9 mouse cellular contexts compared by ENCODE assay signal in the genomic region with DNA sequence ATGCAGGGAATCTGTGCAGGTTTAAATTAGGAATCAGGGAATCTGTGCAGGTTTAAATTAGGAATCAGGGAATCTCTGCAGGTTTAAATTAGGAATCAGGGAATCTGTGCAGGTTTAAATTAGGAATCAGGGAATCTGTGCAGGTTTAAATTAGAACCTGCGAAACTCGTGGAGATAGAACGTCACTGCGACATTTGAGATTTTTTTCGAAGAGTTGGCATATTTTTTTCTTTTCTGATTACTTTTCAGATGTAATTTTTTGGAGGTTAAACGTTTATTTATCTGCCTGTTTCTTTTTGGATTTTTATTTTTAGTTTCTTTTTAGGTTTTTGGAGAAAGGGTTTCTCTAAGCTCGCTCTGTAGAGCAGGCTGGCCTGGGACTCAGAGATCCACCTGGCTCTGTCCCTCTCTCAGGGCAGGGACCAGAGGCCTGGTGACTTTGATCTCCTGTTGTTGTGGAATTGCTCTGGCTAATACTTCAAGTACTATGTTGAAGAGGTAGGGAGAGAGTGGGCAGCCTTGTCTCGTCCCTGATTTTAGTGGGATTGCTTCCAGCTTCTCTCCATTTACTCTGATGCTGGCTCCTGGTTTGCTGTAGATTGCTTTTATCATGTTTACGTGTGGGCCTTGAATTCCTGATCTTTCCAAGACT. TPM values are rescaled to one million over a fixed set of nuclear protein-coding genes. Genes with fewer than 3 reads are reported as not detected.
DNase-seq lines count a peak whose midpoint lies in the region.
"Not testable (repeated sequence)": the region's sequence is repeated elsewhere in the genome, so short reads cannot be mapped to it uniquely, and the experiment has no call there.
"Had no signal": no experiment of that assay in that cellular context is flagged by ENCODE, and none has a peak within 500 bp of the region (broad histone marks: within the 10 kb centered on the region; RNA-seq: fewer than 3 reads in every experiment).

No protein-coding gene starts in this region.

- not testable (repeated sequence) for H3K9me3 ChIP-seq in ES-E14 (ENCODE audit: control insufficient read depth, insufficient read depth, low read depth, low read length)

- DNase-seq in ES-E14 (ENCODE audit: low read depth, low spot score), result peak; percentile 75
- peak; percentile 41 to 54 for DNase-seq in cerebellum, postnatal 25 days
- peak; percentile 33 to 39 for DNase-seq in frontal cortex, postnatal 14 days (ENCODE audit: low spot score in 2 of 2)
- DNase-seq in induced T-regulatory cell, adult 2 months (ENCODE audit: low read depth), result peak; percentile 56
- DNase-seq in left cerebral cortex, adult 11 months (ENCODE audit: low spot score), result peak; percentile 50
- DNase-seq in lung, postnatal 4 days, result peak; percentile 42 to 55
- peak; percentile 19 for DNase-seq in retina, postnatal 1 day
- DNase-seq in thymus, postnatal 4 days, result peak; percentile 34

- in situ Hi-C loops in ES-E14 (cut with MboI; ENCODE audit: low sequenced_read_pairs in 2 of 2, unreplicated experiment in 2 of 2), result not testable (repeated sequence)

- H3K36me3 ChIP-seq in ES-E14 (ENCODE audit: control insufficient read depth, insufficient read depth, low read length, poor library complexity, severe bottlenecking), result peaks cover 24% of the 10 kb centered on the region

- H3K4me1 ChIP-seq in ES-E14 (ENCODE audit: control insufficient read depth in 2 of 2, insufficient read depth in 2 of 2, low read length in 2 of 2, poor library complexity in 1 of 2), result not testable (repeated sequence)

- not testable (repeated sequence) for H3K9ac ChIP-seq in ES-E14 (ENCODE audit: insufficient read depth, low read depth, low read length, poor library complexity, severe bottlenecking)

- not testable (repeated sequence) for H3K4me3 ChIP-seq in ES-E14 (ENCODE audit: insufficient read depth in 1 of 2, low read depth in 1 of 2, low read length in 2 of 2, poor library complexity in 1 of 2, severe bottlenecking in 1 of 2)

- H3K27ac ChIP-seq in ES-E14 (ENCODE audit: insufficient read depth, low read depth, low read length, poor library complexity, severe bottlenecking), result peak overlapping the region; percentile 57

RNA-seq across cellular contexts. Expression of a gene that starts 31.2 kb away (rescaled TPM):
- total RNA-seq in ES-E14 (2012; rRNA removed), result not detected in 2 replicates
- total RNA-seq: heart, postnatal 10 days had no signal

Comparison
In these comparisons a context has a peak if more than half of its experiments do, and no peak if none do; other contexts are left out.
1. DNase-seq: peak in every context shown above with its lines; median percentile 75 in ES-E14; 56 in induced T-regulatory cell, adult 2 months; 50 in left cerebral cortex, adult 11 months; 48 in lung, postnatal 4 days; 48 in cerebellum, postnatal 25 days; 36 in frontal cortex, postnatal 14 days; 34 in thymus, postnatal 4 days; 19 in retina, postnatal 1 day.